16 mouse cellular contexts compared by ENCODE assay signal in genomic region chr3:148982370-148982769, GRCm38 (mm10). TPM values are rescaled to one million over a fixed set of nuclear protein-coding genes. Genes with fewer than 3 reads are reported as not detected.
DNase-seq lines count a peak whose midpoint lies in the region; ATAC-seq and TF ChIP-seq lines count a peak whose summit lies in the region.
"Had no signal": no experiment of that assay in that cellular context is flagged by ENCODE, and none has a peak within 500 bp of the region (broad histone marks: within the 10 kb centered on the region; RNA-seq: fewer than 3 reads in every experiment).

No protein-coding gene starts in this region.

- H3K27me3 ChIP-seq in heart, embryonic 11.5 days (ENCODE audit: control insufficient read depth, insufficient read depth, low read length): no peaks in the 10 kb centered on the region
- H3K27me3 ChIP-seq in heart, embryonic 10.5 days (ENCODE audit: insufficient read depth, poor library complexity, severe bottlenecking): no peaks in the 10 kb centered on the region
- H3K27me3 ChIP-seq in hindbrain, postnatal 0 days (ENCODE audit: insufficient read depth, low read length): no peaks in the 10 kb centered on the region
- no peaks in the 10 kb centered on the region for H3K27me3 ChIP-seq in hindbrain, embryonic 10.5 days (ENCODE audit: insufficient read depth, poor library complexity, severe bottlenecking)
- H3K27me3 ChIP-seq in limb, embryonic 13.5 days: no peaks in the 10 kb centered on the region
- H3K27me3 ChIP-seq: embryonic facial prominence, embryonic 15.5 days; forebrain, embryonic 13.5 days had no signal

- TF ChIP-seq CTCF in hindbrain, postnatal 0 days (IDR thresholded peaks at IDR 0.05; ENCODE audit: low read depth): no peak

- WGBS in heart, embryonic 11.5 days (ENCODE audit: insufficient replicate concordance): 61% methylated on average over 4 of the region's 4 CpGs
- WGBS in heart, embryonic 10.5 days: 73% methylated on average over 4 of the region's 4 CpGs
- WGBS in hindbrain, postnatal 0 days: 72% methylated on average over 4 of the region's 4 CpGs
- 86% methylated on average over 4 of the region's 4 CpGs for WGBS in hindbrain, embryonic 10.5 days
- 79% methylated on average over 4 of the region's 4 CpGs for WGBS in limb, embryonic 13.5 days

- H3K27ac ChIP-seq in heart, embryonic 11.5 days (ENCODE audit: low read depth, low read length): no peak overlapping the region
- no peak overlapping the region for H3K27ac ChIP-seq in heart, embryonic 10.5 days
- H3K27ac ChIP-seq in hindbrain, postnatal 0 days: no peak overlapping the region
- no peak overlapping the region for H3K27ac ChIP-seq in hindbrain, embryonic 10.5 days
- no peak overlapping the region for H3K27ac ChIP-seq in limb, embryonic 13.5 days
- H3K27ac ChIP-seq: embryonic facial prominence, embryonic 15.5 days; forebrain, embryonic 13.5 days; liver, embryonic 15.5 days had no signal

- 0 out of 2 replicates have a peak overlapping the region, but pooled peaks have one; percentile 40 for H3K4me2 ChIP-seq in heart, embryonic 11.5 days
- peak overlapping the region; percentile 29; the same call in 1 of the 2 replicates for H3K4me2 ChIP-seq in hindbrain, postnatal 0 days (ENCODE audit: low read depth, low read length)
- peak overlapping the region; percentile 36; the same call in 1 of the 2 replicates for H3K4me2 ChIP-seq in limb, embryonic 13.5 days (replicated peaks)
- H3K4me2 ChIP-seq: forebrain, embryonic 13.5 days; liver, embryonic 15.5 days had no signal

- H3K36me3 ChIP-seq in heart, embryonic 11.5 days (ENCODE audit: control insufficient read depth, insufficient read depth, low read length): no peaks in the 10 kb centered on the region
- H3K36me3 ChIP-seq in heart, embryonic 10.5 days: no peaks in the 10 kb centered on the region
- H3K36me3 ChIP-seq in hindbrain, postnatal 0 days (ENCODE audit: insufficient read depth, low read length): no peaks in the 10 kb centered on the region
- H3K36me3 ChIP-seq in hindbrain, embryonic 10.5 days: 0 out of 2 replicates have a peak, but pooled peaks cover 6% of the 10 kb centered on the region
- H3K36me3 ChIP-seq in limb, embryonic 13.5 days: no peaks in the 10 kb centered on the region
- H3K36me3 ChIP-seq: embryonic facial prominence, embryonic 15.5 days; liver, embryonic 15.5 days had no signal

- no peak overlapping the region for H3K9ac ChIP-seq in heart, embryonic 11.5 days (ENCODE audit: low read depth, low read length)
- no peak overlapping the region for H3K9ac ChIP-seq in hindbrain, postnatal 0 days (replicated peaks; ENCODE audit: low read length)
- no peak overlapping the region for H3K9ac ChIP-seq in limb, embryonic 13.5 days
- H3K9ac ChIP-seq: embryonic facial prominence, embryonic 15.5 days; forebrain, embryonic 13.5 days; liver, embryonic 15.5 days had no signal

- DNase-seq in heart, embryonic 10.5 days (ENCODE audit: low spot score): no peak
- DNase-seq in hindbrain, postnatal 0 days (ENCODE audit: low spot score): no peak
- DNase-seq in hindbrain, embryonic 10.5 days (ENCODE audit: low spot score): no peak
- DNase-seq in MEL-GATA-1-ER (ENCODE audit: extremely low read depth, low read depth): peak; percentile 2
- DNase-seq in thymus, postnatal 4 days: no peak
- DNase-seq in natural killer cell, adult 2 months (ENCODE audit: low spot score in 2 of 2): no peak
- DNase-seq: adrenal gland, postnatal 14 days; B cell, adult 2 months; cerebellum, postnatal 14 days; thymus, adult 2 months had no signal

- H3K4me3 ChIP-seq in heart, embryonic 11.5 days (ENCODE audit: low read depth, low read length): no peak overlapping the region
- H3K4me3 ChIP-seq in heart, embryonic 10.5 days: no peak overlapping the region
- no peak overlapping the region for H3K4me3 ChIP-seq in hindbrain, postnatal 0 days (ENCODE audit: low read length)
- no peak overlapping the region for H3K4me3 ChIP-seq in hindbrain, embryonic 10.5 days
- no peak overlapping the region for H3K4me3 ChIP-seq in limb, embryonic 13.5 days
- H3K4me3 ChIP-seq: embryonic facial prominence, embryonic 15.5 days; forebrain, embryonic 13.5 days; liver, embryonic 15.5 days had no signal

- no peak for ATAC-seq in heart, embryonic 11.5 days (replicated peaks; ENCODE audit: insufficient number of reproducible peaks, low FRiP score, low TSS enrichment)
- ATAC-seq in hindbrain, postnatal 0 days: no peak
- no peak for ATAC-seq in limb, embryonic 13.5 days (ENCODE audit: low FRiP score, low read depth)
- ATAC-seq: forebrain, embryonic 13.5 days had no signal

- peaks cover 40% of the 10 kb centered on the region for H3K4me1 ChIP-seq in heart, embryonic 11.5 days (ENCODE audit: control insufficient read depth, insufficient read depth, low read length)
- peaks cover 64% of the 10 kb centered on the region for H3K4me1 ChIP-seq in heart, embryonic 10.5 days
- 0 out of 2 replicates have a peak, but pooled peaks cover 4% of the 10 kb centered on the region for H3K4me1 ChIP-seq in hindbrain, postnatal 0 days (ENCODE audit: insufficient read depth, low read length)
- peaks cover 69% of the 10 kb centered on the region for H3K4me1 ChIP-seq in hindbrain, embryonic 10.5 days (replicated peaks)
- peaks cover 59% of the 10 kb centered on the region for H3K4me1 ChIP-seq in limb, embryonic 13.5 days

- no peaks in the 10 kb centered on the region for H3K9me3 ChIP-seq in heart, embryonic 11.5 days (replicated peaks; ENCODE audit: control insufficient read depth, low read length)
- no peaks in the 10 kb centered on the region for H3K9me3 ChIP-seq in heart, embryonic 10.5 days
- H3K9me3 ChIP-seq in hindbrain, postnatal 0 days (ENCODE audit: low read length): no peaks in the 10 kb centered on the region
- H3K9me3 ChIP-seq in hindbrain, embryonic 10.5 days: no peaks in the 10 kb centered on the region
- H3K9me3 ChIP-seq in limb, embryonic 13.5 days: no peaks in the 10 kb centered on the region
- H3K9me3 ChIP-seq: embryonic facial prominence, embryonic 15.5 days; forebrain, embryonic 13.5 days; liver, embryonic 15.5 days; megakaryocyte, embryonic 14.5 days had no signal

RNA-seq across cellular contexts. Expression of gene Adgrl2, which starts 8.0 kb away (rescaled TPM):
- 37.3 and 38.7 TPM in 2 replicates for polyA plus RNA-seq in heart, embryonic 11.5 days (2014; fragmentation: Nextera tagmentation; extraction: Ambion mirVana)
- polyA plus RNA-seq in heart, embryonic 10.5 days (2016; fragmentation: Nextera tagmentation; extraction: Ambion mirVana): 36.3 and 45.0 TPM in 2 replicates
- total RNA-seq in hindbrain, postnatal 0 days (2014; rRNA removed): 106 and 118 TPM in 2 replicates
- polyA plus RNA-seq in hindbrain, postnatal 0 days (2015; fragmentation: Nextera tagmentation; extraction: Ambion mirVana): 81.2 and 82.5 TPM in 2 replicates
- 64.4 and 64.6 TPM in 2 replicates for polyA plus RNA-seq in hindbrain, embryonic 10.5 days (2016; fragmentation: Nextera tagmentation; extraction: Ambion mirVana)
- polyA plus RNA-seq in limb, embryonic 13.5 days (2015; fragmentation: Nextera tagmentation; extraction: Ambion mirVana): 102 and 105 TPM in 2 replicates
